Mouse (Mus musculus): Measurements from ENCODE around the gene Scrt2. TPM values are rescaled to one million over a fixed set of nuclear protein-coding genes. Genes with fewer than 3 reads are reported as not detected.
A peak's percentile ranks its signal among the peaks of the same experiment; 100 is the strongest.

Gene Scrt2
- total and polyA plus RNA-seq, 2 experiments from 2014 or later = 4.4 to 18.4 TPM

GRCm38 (mm10) chr2:152105318-152106224 is 24.2 kb downstream of the Scrt2 start, which contains the start of gene Srxn1:
TSS of gene Srxn1 (plus strand) at chr2:152105516.
- no peaks in the 10 kb centered on the region for H3K27me3 ChIP-seq (ENCODE audit: insufficient read depth, low read length)
- H3K9me3 ChIP-seq (ENCODE audit: low read length) = no peaks in the 10 kb centered on the region
- peak within 1 kb of the TSS; percentile 85 for H3K4me2 ChIP-seq (ENCODE audit: low read depth, low read length)
- peak; percentile 67 for TF ChIP-seq CTCF (IDR thresholded peaks at IDR 0.05; ENCODE audit: low read depth)
- peak within 1 kb of the TSS; percentile 71 for H3K4me3 ChIP-seq (ENCODE audit: low read length)
- H3K27ac ChIP-seq = peak within 1 kb of the TSS; percentile 77
- WGBS = 1% methylated on average over 81 of the region's 84 CpGs
- H3K36me3 ChIP-seq (ENCODE audit: insufficient read depth, low read length) = no peaks in the 10 kb centered on the region
- DNase-seq (ENCODE audit: low spot score) (peak; percentile 87), ATAC-seq (peak; percentile 86)
- no peaks in the 10 kb centered on the region for H3K4me1 ChIP-seq (ENCODE audit: insufficient read depth, low read length)
- peak within 1 kb of the TSS; percentile 89 for H3K9ac ChIP-seq (replicated peaks; ENCODE audit: low read length)

GRCm38 (mm10) chr2:152106225-152106595 is 24.9 kb downstream of the Scrt2 start:
- H3K27ac ChIP-seq = no peak overlapping the region
- H3K36me3 ChIP-seq (ENCODE audit: insufficient read depth, low read length) = no peaks in the 10 kb centered on the region
- ATAC-seq = no peak
- no peaks in the 10 kb centered on the region for H3K9me3 ChIP-seq (ENCODE audit: low read length)
- peak overlapping the region; percentile 85 for H3K4me2 ChIP-seq (ENCODE audit: low read depth, low read length)
- no peaks in the 10 kb centered on the region for H3K4me1 ChIP-seq (ENCODE audit: insufficient read depth, low read length)
- no peak for DNase-seq (ENCODE audit: low spot score)
- H3K4me3 ChIP-seq (ENCODE audit: low read length) = peak overlapping the region; percentile 71
- no peaks in the 10 kb centered on the region for H3K27me3 ChIP-seq (ENCODE audit: insufficient read depth, low read length)
- peak overlapping the region; percentile 89; the same call in 1 of the 2 replicates for H3K9ac ChIP-seq (replicated peaks; ENCODE audit: low read length)
- TF ChIP-seq CTCF (IDR thresholded peaks at IDR 0.05; ENCODE audit: low read depth) = no peak
- WGBS = 86% methylated on average over 3 of the region's 3 CpGs

GRCm38 (mm10) chr2:152106597-152106996 is 25.3 kb downstream of the Scrt2 start:
- 94% methylated on average over 10 of the region's 10 CpGs for WGBS
- Histone ChIP-seq H3K9ac (replicated peaks; ENCODE audit: low read length) (no peak overlapping the region), H3K27ac (no peak overlapping the region), H3K4me3 (ENCODE audit: low read length) (no peak overlapping the region), H3K9me3 (ENCODE audit: low read length) (no peaks in the 10 kb centered on the region), H3K4me2 (ENCODE audit: low read depth, low read length) (peak overlapping the region; percentile 85; the same call in 1 of the 2 replicates), H3K4me1 (ENCODE audit: insufficient read depth, low read length) (no peaks in the 10 kb centered on the region), H3K36me3 (ENCODE audit: insufficient read depth, low read length) (no peaks in the 10 kb centered on the region), H3K27me3 (ENCODE audit: insufficient read depth, low read length) (no peaks in the 10 kb centered on the region)
- no peak for DNase-seq (ENCODE audit: low spot score)
- no peak for ATAC-seq
- TF ChIP-seq CTCF (IDR thresholded peaks at IDR 0.05; ENCODE audit: low read depth) = no peak

GRCm38 (mm10) chr2:152108702-152109101 is 27.4 kb downstream of the Scrt2 start:
- Histone ChIP-seq H3K4me1 (ENCODE audit: insufficient read depth, low read length) (no peaks in the 10 kb centered on the region), H3K27me3 (ENCODE audit: insufficient read depth, low read length) (no peaks in the 10 kb centered on the region), H3K9me3 (ENCODE audit: low read length) (no peaks in the 10 kb centered on the region), H3K4me3 (ENCODE audit: low read length) (no peak overlapping the region), H3K9ac (replicated peaks; ENCODE audit: low read length) (no peak overlapping the region), H3K27ac (no peak overlapping the region), H3K36me3 (ENCODE audit: insufficient read depth, low read length) (no peaks in the 10 kb centered on the region), H3K4me2 (ENCODE audit: low read depth, low read length) (no peak overlapping the region)
- ATAC-seq (no peak), DNase-seq (ENCODE audit: low spot score) (no peak)
- 37% methylated on average over 7 of the region's 7 CpGs for WGBS
- TF ChIP-seq CTCF (IDR thresholded peaks at IDR 0.05; ENCODE audit: low read depth) = no peak

- 85% methylated on average over 5 of the region's 5 CpGs for WGBS
- ATAC-seq (no peak), DNase-seq (ENCODE audit: low spot score) (no peak)
- H3K27me3 ChIP-seq (ENCODE audit: insufficient read depth, low read length) = no peaks in the 10 kb centered on the region
- H3K9ac ChIP-seq (replicated peaks; ENCODE audit: low read length) = no peak overlapping the region
- H3K4me2 ChIP-seq (ENCODE audit: low read depth, low read length) = no peak overlapping the region
- H3K27ac ChIP-seq = no peak overlapping the region
- H3K9me3 ChIP-seq (ENCODE audit: low read length) = no peaks in the 10 kb centered on the region
- H3K4me3 ChIP-seq (ENCODE audit: low read length) = no peak overlapping the region
- peaks cover 4% of the 10 kb centered on the region for H3K4me1 ChIP-seq (ENCODE audit: insufficient read depth, low read length)
- H3K36me3 ChIP-seq (ENCODE audit: insufficient read depth, low read length) = no peaks in the 10 kb centered on the region
- TF ChIP-seq CTCF (IDR thresholded peaks at IDR 0.05; ENCODE audit: low read depth) = no peak
These were observed 28.1 kb downstream of the Scrt2 start for GRCm38 (mm10) chr2:152109386-152109785.

- Histone ChIP-seq H3K27ac (no peak overlapping the region), H3K4me1 (ENCODE audit: insufficient read depth, low read length) (peaks cover 13% of the 10 kb centered on the region), H3K4me2 (ENCODE audit: low read depth, low read length) (no peak overlapping the region), H3K27me3 (ENCODE audit: insufficient read depth, low read length) (no peaks in the 10 kb centered on the region), H3K9ac (replicated peaks; ENCODE audit: low read length) (no peak overlapping the region), H3K9me3 (ENCODE audit: low read length) (no peaks in the 10 kb centered on the region), H3K4me3 (ENCODE audit: low read length) (no peak overlapping the region), H3K36me3 (ENCODE audit: insufficient read depth, low read length) (no peaks in the 10 kb centered on the region)
- DNase-seq (ENCODE audit: low spot score) = no peak
- no peak for ATAC-seq
- no peak for TF ChIP-seq CTCF (IDR thresholded peaks at IDR 0.05; ENCODE audit: low read depth)
- 60% methylated on average over 2 of the region's 2 CpGs for WGBS
These were observed 30.0 kb downstream of the Scrt2 start for GRCm38 (mm10) chr2:152111311-152111710.

GRCm38 (mm10) chr2:152111920-152112319 is 30.6 kb downstream of the Scrt2 start:
- Histone ChIP-seq H3K4me1 (ENCODE audit: insufficient read depth, low read length) (peaks cover 13% of the 10 kb centered on the region), H3K4me3 (ENCODE audit: low read length) (no peak overlapping the region), H3K27me3 (ENCODE audit: insufficient read depth, low read length) (no peaks in the 10 kb centered on the region), H3K9ac (replicated peaks; ENCODE audit: low read length) (no peak overlapping the region), H3K9me3 (ENCODE audit: low read length) (no peaks in the 10 kb centered on the region), H3K4me2 (ENCODE audit: low read depth, low read length) (no peak overlapping the region), H3K27ac (no peak overlapping the region), H3K36me3 (ENCODE audit: insufficient read depth, low read length) (no peaks in the 10 kb centered on the region)
- 10% methylated on average over 6 of the region's 7 CpGs for WGBS
- DNase-seq (ENCODE audit: low spot score) = peak; percentile 95
- peak; percentile 100 for TF ChIP-seq CTCF (IDR thresholded peaks at IDR 0.05; ENCODE audit: low read depth)
- peak; percentile 85 for ATAC-seq

All from hindbrain, postnatal 0 days (tissue).